Mouse (Mus musculus): Measurements from ENCODE around the gene Gins2.
A peak's percentile ranks its signal among the peaks of the same experiment; 100 is the strongest.

GRCm38 (mm10) chr8:120588908-120589771 is at the start of gene Gins2:
- TF ChIP-seq CTCF (IDR thresholded peaks at IDR 0.05 in 2 of 3, conservative IDR thresholded peaks at IDR 0.05 in 1 of 3; ENCODE audit: control insufficient read depth in 1 of 3, insufficient read depth in 1 of 3, low read depth in 2 of 3, low read length in 3 of 3, poor library complexity in 1 of 3, severe bottlenecking in 1 of 3), result no peak
- no peak for TF ChIP-seq ZC3H11A (IDR thresholded peaks at IDR 0.05; ENCODE audit: low read depth, low read length)
- peak; percentile 77 for TF ChIP-seq MAX (IDR thresholded peaks at IDR 0.05; ENCODE audit: low read length)
- peak; percentile 99 for TF ChIP-seq E2F4 (IDR thresholded peaks at IDR 0.05; ENCODE audit: borderline replicate concordance, low read depth, low read length)
- TF ChIP-seq POLR2A (IDR thresholded peaks at IDR 0.05; ENCODE audit: control insufficient read depth in 1 of 2, insufficient read depth in 1 of 2, low read depth in 1 of 2, low read length in 2 of 2, poor library complexity in 1 of 2), result peak; percentile 58 to 62; a peak in 3 of 4 replicates
- TF ChIP-seq SMC3 (IDR thresholded peaks at IDR 0.05; ENCODE audit: low read depth, low read length), result no peak
- no peak for TF ChIP-seq MEF2A (IDR thresholded peaks at IDR 0.05; ENCODE audit: extremely low read depth, insufficient replicate concordance, low read depth, low read length, poor library complexity, severe bottlenecking)
- no peak for TF ChIP-seq USF2 (IDR thresholded peaks at IDR 0.05; ENCODE audit: borderline replicate concordance in 1 of 2, insufficient read depth in 1 of 2, low read depth in 1 of 2, low read length in 2 of 2)
- no peak for TF ChIP-seq CHD1 (IDR thresholded peaks at IDR 0.05; ENCODE audit: low read depth, low read length)
- no peak for TF ChIP-seq EP300 (IDR thresholded peaks at IDR 0.05; ENCODE audit: low read depth in 1 of 2, low read length in 2 of 2)
- 0 out of 2 replicates have a peak, but pooled peaks have one; percentile 38 for TF ChIP-seq ZNF384 (IDR thresholded peaks at IDR 0.05; ENCODE audit: low read depth, low read length)
- TF ChIP-seq ZMIZ1 (IDR thresholded peaks at IDR 0.05; ENCODE audit: low read depth, low read length), result no peak; the same call in none of the 2 replicates
